Mouse (Mus musculus) megakaryocyte, embryonic 14.5 days (primary cell): ENCODE measurements around the gene Plg.

Experiments
- FLI1 ChIP-seq: IDR thresholded peaks from 2 replicates; pipeline ENCODE4 v1.6.1; 2012; ENCODE audit warnings: low read length, inconsistent platforms, mixed read lengths
- GATA1 ChIP-seq: IDR thresholded peaks from 3 replicates; pipeline ENCODE4 v1.6.1; 2012; ENCODE audit warnings: mixed read lengths, low read length, inconsistent platforms, borderline replicate concordance

GRCm38 (mm10) chr17:12453691-12454090 lies 75.3 kb downstream of the Plg start:
- no peak for TF ChIP-seq GATA1
- no peak for TF ChIP-seq FLI1
